Mouse (Mus musculus) urinary bladder, postnatal 14 days (tissue): ENCODE results near the gene Wfdc17.
A peak's percentile ranks its signal among the peaks of the same experiment; 100 is the strongest.

Experiments used
- DNase-seq: peaks from one replicate; pipeline ENCODE4 v3.0.0; 2021; ENCODE audit warnings: low spot score

Wfdc17 gene

GRCm38 (mm10) chr11:83740443-83740991 lies 36.7 kb downstream of the Wfdc17 start:
- DNase-seq, result no peak

- no peak for DNase-seq
Observed at GRCm38 (mm10) chr11:83741841-83742240, 38.0 kb downstream of the Wfdc17 start.

GRCm38 (mm10) chr11:83742731-83743355 lies 39.1 kb downstream of the Wfdc17 start:
- no peak for DNase-seq

GRCm38 (mm10) chr11:83743525-83743924 lies 39.7 kb downstream of the Wfdc17 start:
- DNase-seq, result no peak

DNA sequence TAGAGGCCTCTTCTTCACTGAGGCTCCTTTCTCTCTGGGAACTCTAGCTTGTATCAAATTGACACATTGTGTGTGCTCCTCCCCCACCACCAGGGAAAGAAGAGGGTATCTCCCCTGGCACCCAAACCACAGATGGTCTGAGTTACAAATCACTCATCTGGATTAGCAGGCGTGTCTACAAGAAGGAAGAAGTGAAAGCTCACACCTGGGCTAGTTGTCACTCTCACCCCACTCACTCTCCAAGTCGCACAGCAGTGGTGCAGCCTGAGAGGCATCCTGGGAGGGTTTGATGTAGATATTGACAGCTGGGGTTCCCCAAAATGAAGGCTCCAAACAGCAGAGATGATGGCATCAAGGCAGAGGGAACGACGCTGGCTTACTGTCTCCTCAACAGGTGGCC lies 42.4 kb downstream of the Wfdc17 start:
- no peak for DNase-seq

DNA sequence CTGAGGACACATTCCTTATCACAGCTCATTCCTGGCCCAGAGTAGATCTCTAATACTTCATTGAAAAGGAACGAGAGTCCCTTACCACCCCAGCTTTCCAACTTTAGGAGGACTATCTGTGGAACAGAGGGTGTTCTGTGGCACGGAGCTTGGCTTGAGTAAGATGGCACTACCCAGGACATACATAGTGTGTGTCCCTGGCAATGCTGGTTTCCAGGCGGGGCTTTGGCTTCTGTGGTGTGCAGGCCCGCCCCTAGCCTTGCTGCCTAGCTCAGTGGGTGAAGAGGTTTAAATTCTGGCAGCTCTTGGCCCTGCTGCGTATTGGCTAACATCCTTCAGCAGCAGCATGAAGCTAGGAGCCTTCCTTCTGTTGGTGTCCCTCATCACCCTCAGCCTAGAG lies 42.9 kb downstream of the Wfdc17 start, which contains the start of gene Wfdc21:
Gene Wfdc21, plus strand, starts transcription at position 260 of the 400 bp plus-strand sequence.
- DNase-seq, result no peak

DNA sequence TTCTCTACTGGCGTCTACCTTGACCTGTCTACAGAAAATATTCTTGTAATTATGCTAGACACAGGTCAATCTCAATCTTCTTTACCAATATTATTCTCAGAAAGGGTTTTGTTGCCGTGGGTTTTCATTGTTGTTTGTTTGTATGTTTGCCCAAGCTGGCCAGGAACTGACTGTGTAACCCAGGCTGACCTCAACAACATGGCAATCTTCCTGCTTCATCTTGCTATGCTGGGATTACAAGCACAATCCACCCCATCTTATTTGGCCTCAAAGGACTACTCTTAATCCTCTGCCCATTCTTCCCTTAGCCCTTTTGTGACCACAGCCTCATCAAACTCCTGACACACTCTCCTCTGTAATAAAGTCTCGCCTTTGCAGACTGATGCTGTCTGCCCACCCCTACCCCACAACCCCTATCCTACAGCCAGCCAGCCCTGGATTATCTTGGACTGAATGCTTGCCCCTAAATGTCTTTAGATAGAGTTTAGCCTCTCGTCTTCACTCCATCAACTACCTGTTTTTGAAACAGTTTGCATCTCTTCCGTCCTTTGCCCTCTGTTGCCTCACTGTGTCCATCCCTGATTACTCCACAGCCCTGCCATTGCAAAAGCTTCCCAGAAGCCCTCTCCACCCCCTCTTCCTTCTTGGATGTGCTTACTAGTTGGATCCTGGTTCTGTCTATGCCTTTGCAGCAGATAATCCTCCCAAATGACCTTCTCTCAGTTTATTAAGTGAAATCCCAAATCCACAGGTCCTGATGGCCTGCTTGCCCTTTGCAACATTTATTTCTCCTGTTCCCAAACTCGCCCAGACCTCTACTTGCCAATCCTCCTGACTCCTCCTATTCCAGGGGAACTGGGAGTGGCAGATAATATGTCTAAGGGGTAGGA lies 43.8 kb downstream of the Wfdc17 start:
- DNase-seq, result no peak

DNA sequence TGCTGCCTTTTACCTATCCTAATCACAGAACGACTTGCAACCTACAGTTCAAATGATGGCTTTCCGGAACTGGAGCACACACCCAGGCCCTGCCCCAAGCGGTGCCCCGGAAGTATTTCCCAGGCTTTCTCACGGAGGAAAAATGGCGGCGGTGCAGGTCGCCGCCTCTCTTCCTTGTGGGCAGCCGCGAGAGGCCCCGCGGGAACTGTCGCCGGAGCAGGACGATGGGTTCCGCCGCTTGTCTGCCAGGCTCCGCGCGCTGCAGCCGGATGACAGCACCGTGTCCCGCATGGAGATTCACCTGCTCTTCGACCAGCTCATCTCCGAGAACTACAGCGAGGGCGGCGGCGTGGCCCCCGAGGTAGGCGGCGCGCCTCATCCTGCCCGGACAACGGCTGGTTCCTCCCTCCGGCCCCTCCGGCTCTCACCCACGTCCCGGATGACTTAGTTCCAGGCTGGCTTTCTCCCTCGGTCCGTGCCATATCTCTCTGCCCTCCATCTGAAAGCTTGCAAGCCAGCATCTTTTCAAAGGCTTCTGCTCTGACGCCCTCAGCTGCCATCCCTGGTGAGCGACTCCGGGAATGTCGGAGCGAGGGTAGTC lies 49.9 kb downstream of the Wfdc17 start, which contains the start of gene Heatr6:
Gene Heatr6, plus strand, starts transcription at position 116 of the 601 bp plus-strand sequence.
- peak; percentile 91 for DNase-seq

DNA sequence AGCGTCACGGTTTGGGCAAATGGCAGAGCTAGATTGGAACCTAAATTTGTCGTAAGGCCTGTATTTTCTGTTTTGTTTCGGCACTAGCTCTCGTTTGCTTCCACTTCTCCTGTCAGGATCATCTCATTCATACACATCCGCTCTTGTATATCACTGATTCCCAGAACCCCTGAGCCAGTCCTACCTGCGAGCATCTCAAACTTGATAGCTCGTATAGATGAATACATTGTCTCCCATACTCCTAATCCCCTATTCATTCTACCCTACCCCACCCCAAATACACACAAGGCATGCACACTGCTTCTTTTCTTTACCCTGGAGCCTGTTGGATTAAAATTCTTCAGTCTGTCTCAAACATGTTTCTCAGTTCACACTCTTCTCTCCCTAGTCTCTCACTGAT lies 50.4 kb downstream of the Wfdc17 start:
- DNase-seq, result no peak
